Mouse (Mus musculus) kidney, adult 2 months (tissue): Measurements from ENCODE around the gene Upf2.

Source experiments
- CTCF ChIP-seq: fragments of 200-500 bp; conservative IDR thresholded peaks from 2 replicates; pipeline ENCODE4 v1.5.1; 2011; ENCODE audit warnings: low read depth, mild to moderate bottlenecking, control low read depth, low read length, moderate library complexity, mixed read lengths; ENCODE audit not compliant: insufficient read depth, insufficient read length
- POLR2A ChIP-seq: fragments of 200-500 bp; IDR thresholded peaks from one replicate; pipeline ENCODE4 v1.6.1; 2011; ENCODE audit warnings: low read depth, low read length, control low read depth

- TF ChIP-seq POLR2A (no peak), CTCF (no peak)
These were observed 95.5 kb downstream of the Upf2 start for GRCm38 (mm10) chr2:6046796-6047195.
